21 mouse cellular contexts compared by ENCODE assay signal in the genomic region with DNA sequence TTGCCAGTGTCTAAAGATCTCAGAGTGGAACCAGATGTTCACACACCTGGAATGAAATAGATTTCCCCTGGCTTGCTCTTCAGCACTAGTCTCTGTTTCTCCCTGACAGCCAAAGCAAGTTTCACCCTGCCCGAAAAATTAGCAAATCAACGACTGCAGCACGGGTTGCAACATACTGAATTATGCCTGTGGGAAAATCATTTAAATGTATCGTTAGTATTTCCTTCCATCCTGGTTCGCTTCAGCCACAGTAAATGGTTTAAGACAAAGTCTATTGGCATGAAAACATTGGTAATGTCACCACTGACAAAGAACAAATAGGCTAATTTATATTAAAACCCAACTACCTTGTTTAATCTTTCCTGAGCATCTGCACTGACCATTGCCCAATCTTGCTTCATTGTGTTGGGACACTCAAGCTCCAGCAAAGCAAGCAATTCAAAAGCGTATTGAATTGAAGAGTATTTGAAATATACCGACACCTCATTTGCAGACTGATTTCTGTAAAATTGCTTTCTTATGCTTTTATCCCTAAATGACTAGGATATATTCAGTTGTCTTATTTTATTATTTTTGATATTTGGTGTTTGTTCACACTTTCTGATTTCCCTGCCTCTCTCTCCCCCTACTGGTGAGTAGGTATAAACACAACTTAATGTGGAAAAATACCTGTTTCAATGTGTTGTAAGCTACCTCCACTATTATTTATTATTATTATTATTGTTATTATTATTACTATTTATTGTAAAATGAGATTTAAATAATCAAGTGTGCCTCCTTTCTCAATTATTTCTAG. TPM values are rescaled to one million over a fixed set of nuclear protein-coding genes. Genes with fewer than 3 reads are reported as not detected.
A peak's percentile ranks its signal among the peaks of the same experiment; 100 is the strongest.
DNase-seq lines count a peak whose midpoint lies in the region; ATAC-seq and TF ChIP-seq lines count a peak whose summit lies in the region.
"Had no signal": no experiment of that assay in that cellular context is flagged by ENCODE, and none has a peak within 500 bp of the region (broad histone marks: within the 10 kb centered on the region; RNA-seq: fewer than 3 reads in every experiment).

No protein-coding gene starts in this region.

- no peak overlapping the region for H3K27ac ChIP-seq in hindbrain, embryonic 14.5 days
- H3K27ac ChIP-seq in hindbrain, embryonic 16.5 days (ENCODE audit: low read depth, low read length): no peak overlapping the region
- H3K27ac ChIP-seq in liver, postnatal 0 days (ENCODE audit: low read depth): no peak overlapping the region
- H3K27ac ChIP-seq in liver, embryonic 11.5 days (ENCODE audit: low read depth, low read length): no peak overlapping the region
- H3K27ac ChIP-seq: heart, embryonic 10.5 days; liver, embryonic 15.5 days had no signal

- H3K27me3 ChIP-seq in hindbrain, embryonic 14.5 days (ENCODE audit: control insufficient read depth, insufficient read depth, low read length): no peaks in the 10 kb centered on the region
- no peaks in the 10 kb centered on the region for H3K27me3 ChIP-seq in hindbrain, embryonic 16.5 days (replicated peaks; ENCODE audit: control insufficient read depth, insufficient read depth, low read length)
- no peaks in the 10 kb centered on the region for H3K27me3 ChIP-seq in liver, postnatal 0 days (ENCODE audit: insufficient read depth, low read length)
- H3K27me3 ChIP-seq in liver, embryonic 11.5 days (replicated peaks; ENCODE audit: control insufficient read depth, insufficient read depth, low read length): no peaks in the 10 kb centered on the region
- H3K27me3 ChIP-seq in E14TG2a.4 (ENCODE audit: insufficient read depth, low read length) (no peaks in the 10 kb centered on the region), Patski (peaks cover 22% of the 10 kb centered on the region)
- H3K27me3 ChIP-seq: liver, embryonic 15.5 days had no signal

- POLR2A ChIA-PET in Patski (lab: Charles Lee): no interaction called here

- no peak overlapping the region for H3K4me3 ChIP-seq in hindbrain, embryonic 14.5 days (replicated peaks; ENCODE audit: low read length)
- H3K4me3 ChIP-seq in hindbrain, embryonic 16.5 days (ENCODE audit: low read length): no peak overlapping the region
- H3K4me3 ChIP-seq in liver, postnatal 0 days (ENCODE audit: low read depth, low read length): no peak overlapping the region
- no peak overlapping the region for H3K4me3 ChIP-seq in liver, embryonic 11.5 days (ENCODE audit: low read depth, low read length)
- no peak overlapping the region for H3K4me3 ChIP-seq in E14TG2a.4 (replicated peaks; ENCODE audit: low read length)
- H3K4me3 ChIP-seq: erythroblast, embryonic 14.5 days; heart, embryonic 10.5 days; liver, embryonic 15.5 days had no signal

- CTCF ChIA-PET in Patski (lab: Charles Lee): interaction anchor here (0.8 kb wide), 1 partner anchor 14 kb away, joined by 3 read pairs; no protein-coding TSS in a partner anchor

- no peaks in the 10 kb centered on the region for H3K36me3 ChIP-seq in hindbrain, embryonic 14.5 days (replicated peaks; ENCODE audit: control insufficient read depth, insufficient read depth)
- no peaks in the 10 kb centered on the region for H3K36me3 ChIP-seq in hindbrain, embryonic 16.5 days (ENCODE audit: control insufficient read depth, insufficient read depth, low read length)
- H3K36me3 ChIP-seq in liver, postnatal 0 days (replicated peaks; ENCODE audit: insufficient read depth, low read length): no peaks in the 10 kb centered on the region
- H3K36me3 ChIP-seq in liver, embryonic 11.5 days (ENCODE audit: control insufficient read depth, insufficient read depth, low read length): no peaks in the 10 kb centered on the region
- no peaks in the 10 kb centered on the region for H3K36me3 ChIP-seq in E14TG2a.4 (ENCODE audit: insufficient read depth, low read length)
- H3K36me3 ChIP-seq: G1E; heart, embryonic 10.5 days; liver, embryonic 15.5 days had no signal

- peak; percentile 58 for DNase-seq in hindbrain, embryonic 14.5 days (ENCODE audit: low spot score)
- no peak for DNase-seq in liver, postnatal 0 days
- DNase-seq in liver, embryonic 11.5 days (ENCODE audit: low spot score): no peak
- DNase-seq in Patski (ENCODE audit: low read depth, low spot score): no peak
- no peak for DNase-seq in spleen, adult 18-20 months
- DNase-seq: adrenal gland, adult 2 months; cerebellum, adult 11 months; gastrocnemius, postnatal 10 days; heart, postnatal 14 days; kidney, adult 8-10 months; kidney, postnatal 4 days; layer of hippocampus, postnatal 36 days; left cerebral cortex, postnatal 4 days; thymus, adult 2 months had no signal

- 67% methylated on average over 7 of the region's 7 CpGs for WGBS in hindbrain, embryonic 14.5 days
- 61% methylated on average over 7 of the region's 7 CpGs for WGBS in hindbrain, embryonic 16.5 days
- 73% methylated on average over 7 of the region's 7 CpGs for WGBS in liver, postnatal 0 days (ENCODE audit: insufficient replicate concordance)
- WGBS in liver, embryonic 11.5 days: 81% methylated on average over 7 of the region's 7 CpGs

- no peak for ATAC-seq in hindbrain, embryonic 14.5 days (ENCODE audit: low FRiP score)
- ATAC-seq in hindbrain, embryonic 16.5 days: no peak
- ATAC-seq in liver, postnatal 0 days: no peak
- ATAC-seq in liver, embryonic 11.5 days (replicated peaks; ENCODE audit: low FRiP score): no peak
- no peak for ATAC-seq in Patski
- ATAC-seq: midbrain, embryonic 16.5 days had no signal

- no peak for TF ChIP-seq EP300 in liver, postnatal 0 days (IDR thresholded peaks at IDR 0.05; ENCODE audit: low read depth)

- no peak overlapping the region for H3K4me2 ChIP-seq in hindbrain, embryonic 14.5 days (replicated peaks)
- H3K4me2 ChIP-seq in hindbrain, embryonic 16.5 days (ENCODE audit: low read length): no peak overlapping the region
- no peak overlapping the region for H3K4me2 ChIP-seq in liver, postnatal 0 days (ENCODE audit: low read depth, low read length)
- no peak overlapping the region for H3K4me2 ChIP-seq in liver, embryonic 11.5 days
- H3K4me2 ChIP-seq: liver, embryonic 15.5 days had no signal

- no peaks in the 10 kb centered on the region for H3K9me3 ChIP-seq in hindbrain, embryonic 14.5 days (ENCODE audit: control insufficient read depth, low read length)
- no peaks in the 10 kb centered on the region for H3K9me3 ChIP-seq in hindbrain, embryonic 16.5 days (ENCODE audit: control insufficient read depth, low read length)
- H3K9me3 ChIP-seq in liver, postnatal 0 days (ENCODE audit: low read length): no peaks in the 10 kb centered on the region
- H3K9me3 ChIP-seq in liver, embryonic 11.5 days (ENCODE audit: control insufficient read depth, low read length): no peaks in the 10 kb centered on the region
- H3K9me3 ChIP-seq in E14TG2a.4 (ENCODE audit: low read length): no peaks in the 10 kb centered on the region
- H3K9me3 ChIP-seq: heart, embryonic 10.5 days; liver, embryonic 15.5 days had no signal

- H3K9ac ChIP-seq in hindbrain, embryonic 14.5 days: no peak overlapping the region
- no peak overlapping the region for H3K9ac ChIP-seq in hindbrain, embryonic 16.5 days (ENCODE audit: low read depth, low read length)
- no peak overlapping the region for H3K9ac ChIP-seq in liver, postnatal 0 days (replicated peaks)
- no peak overlapping the region for H3K9ac ChIP-seq in liver, embryonic 11.5 days (ENCODE audit: low read depth, low read length)
- H3K9ac ChIP-seq: liver, embryonic 15.5 days had no signal

- in situ Hi-C loops in Patski (cut with MboI; ENCODE audit: low pct_unique_long_range_greater_than_20kb): no loop called here

- no peaks in the 10 kb centered on the region for H3K4me1 ChIP-seq in hindbrain, embryonic 14.5 days (replicated peaks; ENCODE audit: control insufficient read depth, insufficient read depth, low read length)
- H3K4me1 ChIP-seq in hindbrain, embryonic 16.5 days (ENCODE audit: control insufficient read depth, insufficient read depth, low read depth, low read length): no peaks in the 10 kb centered on the region
- H3K4me1 ChIP-seq in liver, postnatal 0 days (ENCODE audit: insufficient read depth): no peaks in the 10 kb centered on the region
- H3K4me1 ChIP-seq in liver, embryonic 11.5 days (replicated peaks; ENCODE audit: control insufficient read depth, insufficient read depth, low read length): no peaks in the 10 kb centered on the region
- H3K4me1 ChIP-seq in E14TG2a.4 (replicated peaks; ENCODE audit: low read depth, low read length): no peaks in the 10 kb centered on the region
- H3K4me1 ChIP-seq: heart, embryonic 10.5 days; liver, embryonic 15.5 days had no signal

- peak; percentile 37; the same call in 1 of the 2 replicates for TF ChIP-seq CTCF in liver, postnatal 0 days (IDR thresholded peaks at IDR 0.05; ENCODE audit: low read depth)
- TF ChIP-seq CTCF in E14TG2a.4 (conservative IDR thresholded peaks at IDR 0.05; ENCODE audit: low read length) (peak; percentile 29), Patski (IDR thresholded peaks at IDR 0.05) (peak; percentile 19)

RNA-seq across cellular contexts. Expression of a gene that starts 25.9 kb away (rescaled TPM):
- polyA plus RNA-seq in hindbrain, embryonic 14.5 days (2014; fragmentation: Nextera tagmentation; extraction: Ambion mirVana): 2.9 and 4.6 TPM in 2 replicates
- polyA plus RNA-seq in hindbrain, embryonic 16.5 days (2015; fragmentation: Nextera tagmentation; extraction: Ambion mirVana): 2.3 and 2.5 TPM in 2 replicates
- polyA plus RNA-seq in liver, postnatal 0 days (2015; fragmentation: Nextera tagmentation; extraction: Ambion mirVana): not detected in 2 replicates
- polyA plus RNA-seq in liver, embryonic 11.5 days (2014; fragmentation: Nextera tagmentation; extraction: Ambion mirVana): 0.10 and 0.15 TPM in 2 replicates
- polyA plus RNA-seq in Patski (2021): 0.05 TPM
- polyA plus RNA-seq: erythroblast, embryonic 14.5 days; G1E; liver, embryonic 15.5 days had no signal
